Mouse (Mus musculus): ENCODE results near the gene Gm20518. TPM values are rescaled to one million over a fixed set of nuclear protein-coding genes. Genes with fewer than 3 reads are reported as not detected.

Gm20518 gene
- polyA plus RNA-seq, 1 experiment from 2014 or later: 0.36 TPM

GRCm38 (mm10) chr16:17838051-17838450, 53.4 kb downstream of the Gm20518 start, which contains the start of gene Car15:
Gene Car15 (minus strand): TSS chr16:17838364.
- H3K9me3 ChIP-seq (ENCODE audit: control insufficient read depth, low read length): no peaks in the 10 kb centered on the region
- peaks cover 17% of the 10 kb centered on the region for H3K4me1 ChIP-seq (ENCODE audit: control insufficient read depth, insufficient read depth, low read depth, low read length)
- peaks cover 16% of the 10 kb centered on the region for H3K36me3 ChIP-seq (ENCODE audit: control insufficient read depth, insufficient read depth, low read length)
- H3K27ac ChIP-seq (ENCODE audit: low read depth, low read length): no peak within 1 kb of the TSS
- 74% methylated on average over 6 of the region's 6 CpGs for WGBS
- H3K27me3 ChIP-seq (replicated peaks; ENCODE audit: control insufficient read depth, insufficient read depth, low read length): peaks cover 3% of the 10 kb centered on the region; the same call in 1 of the 2 replicates
- H3K4me2 ChIP-seq (ENCODE audit: low read length): no peak within 1 kb of the TSS
- H3K4me3 ChIP-seq (ENCODE audit: low read length): no peak within 1 kb of the TSS
- H3K9ac ChIP-seq (ENCODE audit: low read depth, low read length): no peak within 1 kb of the TSS
- ATAC-seq: no peak

GRCm38 (mm10) chr16:17835481-17835880, 56.0 kb downstream of the Gm20518 start:
- 54% methylated on average over 13 of the region's 13 CpGs for WGBS
- peaks cover 26% of the 10 kb centered on the region for H3K4me1 ChIP-seq (ENCODE audit: control insufficient read depth, insufficient read depth, low read depth, low read length)

GRCm38 (mm10) chr16:17834543-17834942, 56.9 kb downstream of the Gm20518 start:
- Histone ChIP-seq H3K9ac (ENCODE audit: low read depth, low read length) (peak overlapping the region; percentile 95), H3K4me1 (ENCODE audit: control insufficient read depth, insufficient read depth, low read depth, low read length) (peaks cover 26% of the 10 kb centered on the region), H3K27ac (ENCODE audit: low read depth, low read length) (peak overlapping the region; percentile 95), H3K36me3 (ENCODE audit: control insufficient read depth, insufficient read depth, low read length) (0 out of 2 replicates have a peak, but pooled peaks cover 3% of the 10 kb centered on the region), H3K4me2 (ENCODE audit: low read length) (peak overlapping the region; percentile 95), H3K27me3 (replicated peaks; ENCODE audit: control insufficient read depth, insufficient read depth, low read length) (peaks cover 20% of the 10 kb centered on the region; the same call in 1 of the 2 replicates), H3K9me3 (ENCODE audit: control insufficient read depth, low read length) (no peaks in the 10 kb centered on the region), H3K4me3 (ENCODE audit: low read length) (peak overlapping the region; percentile 72)
- WGBS: 44% methylated on average over 7 of the region's 7 CpGs
- ATAC-seq: peak; percentile 19; the same call in 1 of the 2 replicates

More at GRCm38 (mm10) chr16:17835481-17835880, 56.0 kb downstream of the Gm20518 start:
- Histone ChIP-seq H3K27me3 (replicated peaks; ENCODE audit: control insufficient read depth, insufficient read depth, low read length) (peaks cover 19% of the 10 kb centered on the region; the same call in 1 of the 2 replicates), H3K27ac (ENCODE audit: low read depth, low read length) (no peak overlapping the region; the same call in 1 of the 2 replicates), H3K9me3 (ENCODE audit: control insufficient read depth, low read length) (no peaks in the 10 kb centered on the region), H3K4me2 (ENCODE audit: low read length) (peak overlapping the region; percentile 21; the same call in 1 of the 2 replicates), H3K9ac (ENCODE audit: low read depth, low read length) (no peak overlapping the region), H3K36me3 (ENCODE audit: control insufficient read depth, insufficient read depth, low read length) (0 out of 2 replicates have a peak, but pooled peaks cover 3% of the 10 kb centered on the region), H3K4me3 (ENCODE audit: low read length) (no peak overlapping the region)
- no peak for ATAC-seq

GRCm38 (mm10) chr16:17833681-17834399, 57.6 kb downstream of the Gm20518 start:
- Histone ChIP-seq H3K36me3 (ENCODE audit: control insufficient read depth, insufficient read depth, low read length) (0 out of 2 replicates have a peak, but pooled peaks cover 3% of the 10 kb centered on the region), H3K9me3 (ENCODE audit: control insufficient read depth, low read length) (no peaks in the 10 kb centered on the region), H3K4me1 (ENCODE audit: control insufficient read depth, insufficient read depth, low read depth, low read length) (peaks cover 26% of the 10 kb centered on the region), H3K27ac (ENCODE audit: low read depth, low read length) (peak overlapping the region; percentile 95), H3K27me3 (replicated peaks; ENCODE audit: control insufficient read depth, insufficient read depth, low read length) (peaks cover 20% of the 10 kb centered on the region; the same call in 1 of the 2 replicates), H3K4me2 (ENCODE audit: low read length) (peak overlapping the region; percentile 95), H3K4me3 (ENCODE audit: low read length) (peak overlapping the region; percentile 72), H3K9ac (ENCODE audit: low read depth, low read length) (peak overlapping the region; percentile 95)
- ATAC-seq: peak; percentile 74
- WGBS: under 1% methylated on average over 56 of the region's 103 CpGs

- Histone ChIP-seq H3K4me2 (ENCODE audit: low read length) (peak overlapping the region; percentile 95), H3K4me1 (ENCODE audit: control insufficient read depth, insufficient read depth, low read depth, low read length) (peaks cover 26% of the 10 kb centered on the region), H3K9me3 (ENCODE audit: control insufficient read depth, low read length) (no peaks in the 10 kb centered on the region), H3K4me3 (ENCODE audit: low read length) (peak overlapping the region; percentile 72), H3K9ac (ENCODE audit: low read depth, low read length) (peak overlapping the region; percentile 95), H3K27me3 (replicated peaks; ENCODE audit: control insufficient read depth, insufficient read depth, low read length) (peaks cover 20% of the 10 kb centered on the region; the same call in 1 of the 2 replicates), H3K27ac (ENCODE audit: low read depth, low read length) (peak overlapping the region; percentile 95), H3K36me3 (ENCODE audit: control insufficient read depth, insufficient read depth, low read length) (no peaks in the 10 kb centered on the region)
- whole genome bisulfite sequencing: 2% methylated on average over 21 of the region's 37 CpGs
- ATAC-seq: peak; percentile 74
Measured at GRCm38 (mm10) chr16:17833321-17833680, 58.2 kb downstream of the Gm20518 start.

- Histone ChIP-seq H3K36me3 (ENCODE audit: control insufficient read depth, insufficient read depth, low read length) (no peaks in the 10 kb centered on the region), H3K4me2 (ENCODE audit: low read length) (peak within 1 kb of the TSS; percentile 95), H3K27me3 (replicated peaks; ENCODE audit: control insufficient read depth, insufficient read depth, low read length) (peaks cover 20% of the 10 kb centered on the region; the same call in 1 of the 2 replicates), H3K9me3 (ENCODE audit: control insufficient read depth, low read length) (no peaks in the 10 kb centered on the region), H3K4me3 (ENCODE audit: low read length) (peak within 1 kb of the TSS; percentile 72), H3K4me1 (ENCODE audit: control insufficient read depth, insufficient read depth, low read depth, low read length) (peaks cover 26% of the 10 kb centered on the region), H3K9ac (ENCODE audit: low read depth, low read length) (peak within 1 kb of the TSS; percentile 95), H3K27ac (ENCODE audit: low read depth, low read length) (peak within 1 kb of the TSS; percentile 95)
- 26% methylated on average over 7 of the region's 7 CpGs for WGBS
- peak; percentile 0; the same call in 1 of the 2 replicates for ATAC-seq
Measured at GRCm38 (mm10) chr16:17832821-17833220, 58.6 kb downstream of the Gm20518 start, which contains the start of gene B830017H08Rik. Gene B830017H08Rik (plus strand): TSS chr16:17833121.

- no peak overlapping the region for H3K4me3 ChIP-seq (ENCODE audit: low read length)
- no peak for ATAC-seq
- peaks cover 26% of the 10 kb centered on the region for H3K4me1 ChIP-seq (ENCODE audit: control insufficient read depth, insufficient read depth, low read depth, low read length)
- H3K9ac ChIP-seq (ENCODE audit: low read depth, low read length): peak overlapping the region; percentile 17; the same call in 1 of the 2 replicates
- peaks cover 17% of the 10 kb centered on the region; the same call in 1 of the 2 replicates for H3K27me3 ChIP-seq (replicated peaks; ENCODE audit: control insufficient read depth, insufficient read depth, low read length)
- H3K4me2 ChIP-seq (ENCODE audit: low read length): no peak overlapping the region
- H3K27ac ChIP-seq (ENCODE audit: low read depth, low read length): no peak overlapping the region
- 12% methylated on average over 11 of the region's 11 CpGs for WGBS
- no peaks in the 10 kb centered on the region for H3K9me3 ChIP-seq (ENCODE audit: control insufficient read depth, low read length)
- H3K36me3 ChIP-seq (ENCODE audit: control insufficient read depth, insufficient read depth, low read length): no peaks in the 10 kb centered on the region
Measured at GRCm38 (mm10) chr16:17831781-17832180, 59.7 kb downstream of the Gm20518 start.

GRCm38 (mm10) chr16:17830385-17831178, 60.9 kb downstream of the Gm20518 start:
- WGBS: 64% methylated on average over 10 of the region's 10 CpGs
- Histone ChIP-seq H3K9ac (ENCODE audit: low read depth, low read length) (no peak overlapping the region), H3K4me1 (ENCODE audit: control insufficient read depth, insufficient read depth, low read depth, low read length) (peaks cover 26% of the 10 kb centered on the region), H3K36me3 (ENCODE audit: control insufficient read depth, insufficient read depth, low read length) (no peaks in the 10 kb centered on the region), H3K9me3 (ENCODE audit: control insufficient read depth, low read length) (no peaks in the 10 kb centered on the region), H3K27ac (ENCODE audit: low read depth, low read length) (no peak overlapping the region), H3K4me2 (ENCODE audit: low read length) (no peak overlapping the region), H3K4me3 (ENCODE audit: low read length) (no peak overlapping the region), H3K27me3 (replicated peaks; ENCODE audit: control insufficient read depth, insufficient read depth, low read length) (peaks cover 17% of the 10 kb centered on the region; the same call in 1 of the 2 replicates)
- ATAC-seq: no peak

All from hindbrain, embryonic 16.5 days (tissue).